Mouse (Mus musculus) 3134 (cell line): ENCODE data around the gene Kcnh8.

Experiments
- DNase-seq: peaks from one replicate; pipeline ENCODE4 v3.0.0-alpha.2; 2011; ENCODE audit warnings: low spot score; ENCODE audit not compliant: insufficient read length; ENCODE audit errors: extremely low read depth

Kcnh8 gene

GRCm38 (mm10) chr17:52602093-52602780 is at the start of gene Kcnh8:
Kcnh8 (plus strand) TSS chr17:52602709.
- DNase-seq: no peak

DNA sequence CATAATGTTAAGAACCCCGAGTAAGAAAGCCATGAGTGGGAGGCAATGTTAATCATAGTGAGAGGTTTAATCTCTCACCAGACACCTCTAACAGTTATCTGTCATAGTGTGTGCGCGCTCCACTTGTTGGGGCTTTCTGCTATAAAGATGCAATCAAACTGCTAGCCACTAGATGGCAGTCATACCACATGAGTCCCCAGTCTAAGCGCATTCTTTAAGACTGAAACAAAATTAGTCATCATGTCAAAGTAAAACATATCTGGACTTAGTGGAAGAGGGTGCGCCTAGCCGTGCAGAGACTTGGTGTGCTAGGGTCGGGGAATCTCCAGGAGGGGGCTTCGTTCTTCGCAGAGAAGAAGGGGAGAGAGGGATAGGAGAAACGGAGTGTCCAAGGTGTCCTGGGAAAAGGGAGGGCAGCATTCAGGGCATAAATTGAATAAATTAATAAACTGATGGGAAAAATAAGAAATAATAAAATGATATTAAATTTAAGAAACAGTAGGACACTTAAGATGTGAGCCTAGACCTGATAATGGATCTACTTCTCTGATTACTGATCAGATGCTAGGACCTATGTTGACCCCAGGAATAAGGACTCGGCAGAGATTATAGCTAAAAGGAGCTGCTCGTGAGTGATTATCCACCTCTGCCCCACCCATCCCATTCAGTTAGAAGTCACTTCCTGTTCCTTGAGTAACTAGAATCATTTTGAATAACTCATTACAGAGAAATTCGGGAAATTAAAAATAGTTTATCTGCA is 42.4 kb upstream of the Kcnh8 start:
- peak; percentile 51 for DNase-seq

DNA sequence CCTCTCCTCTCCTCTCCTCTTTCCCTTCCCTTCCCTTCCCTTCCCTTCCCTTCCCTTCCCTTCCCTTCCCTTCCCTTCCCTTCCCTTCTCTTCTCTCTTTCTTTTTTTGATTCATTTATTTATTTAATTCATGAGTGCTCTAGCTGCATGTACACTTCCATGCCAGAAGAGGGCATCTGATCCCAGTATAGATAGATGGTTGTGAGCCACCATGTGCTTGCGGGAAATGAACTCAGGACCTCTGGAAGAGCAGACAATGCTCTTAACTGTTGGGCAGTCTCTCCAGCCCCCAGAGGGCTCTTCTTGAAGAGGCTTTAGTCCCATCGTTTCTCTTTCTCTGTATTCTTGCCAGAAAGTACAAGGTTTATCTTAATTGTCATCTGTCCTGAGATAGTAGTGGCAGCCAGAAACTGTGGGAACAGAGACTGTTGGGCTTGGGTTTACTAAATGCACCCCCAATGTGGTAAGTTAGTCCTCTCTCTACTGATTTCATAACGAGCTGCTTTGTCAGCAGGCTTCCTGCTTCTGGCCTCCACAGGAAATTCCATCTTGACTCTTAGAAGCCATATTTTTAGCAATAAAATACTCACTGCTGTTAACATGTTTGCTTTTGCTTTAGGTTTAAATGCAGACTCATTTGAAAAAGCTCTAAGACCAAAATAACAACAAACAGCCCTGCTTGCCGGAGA is 36.9 kb upstream of the Kcnh8 start:
- peak; percentile 6 for DNase-seq

DNA sequence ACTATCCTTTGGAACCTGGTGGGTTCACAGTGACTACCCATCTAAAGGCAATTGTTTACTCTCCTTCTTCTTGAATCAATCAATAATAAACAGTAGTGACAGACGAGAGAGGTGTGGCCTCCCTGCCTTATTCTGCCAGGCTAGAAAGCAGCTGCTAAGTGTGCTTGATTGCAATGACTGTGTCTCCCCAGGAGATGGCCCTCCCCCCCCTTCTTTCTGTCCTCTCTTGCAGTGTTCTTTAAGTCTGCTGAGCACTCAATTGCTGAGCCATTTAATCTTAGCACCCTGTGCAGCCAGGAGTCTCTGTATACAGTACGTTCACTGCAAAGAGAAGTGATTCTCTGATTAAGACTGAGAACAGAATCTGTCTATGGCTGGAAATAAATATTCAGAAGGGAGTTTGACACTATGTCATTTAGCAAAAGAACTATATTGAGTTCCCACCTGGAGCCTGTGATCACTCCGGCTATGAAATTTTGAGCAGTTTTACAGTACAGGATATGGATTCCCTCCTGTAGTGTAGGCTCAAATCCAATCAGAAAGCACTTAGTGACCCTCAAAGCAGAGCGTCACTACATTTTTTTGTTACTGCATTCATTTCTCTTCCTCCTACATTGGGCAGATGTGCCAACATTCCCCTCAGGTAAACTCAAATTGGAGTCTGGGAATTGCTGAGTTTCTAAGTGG is 32.8 kb upstream of the Kcnh8 start:
- no peak for DNase-seq

GRCm38 (mm10) chr17:52572229-52572628 is 30.3 kb upstream of the Kcnh8 start:
- no peak for DNase-seq

DNA sequence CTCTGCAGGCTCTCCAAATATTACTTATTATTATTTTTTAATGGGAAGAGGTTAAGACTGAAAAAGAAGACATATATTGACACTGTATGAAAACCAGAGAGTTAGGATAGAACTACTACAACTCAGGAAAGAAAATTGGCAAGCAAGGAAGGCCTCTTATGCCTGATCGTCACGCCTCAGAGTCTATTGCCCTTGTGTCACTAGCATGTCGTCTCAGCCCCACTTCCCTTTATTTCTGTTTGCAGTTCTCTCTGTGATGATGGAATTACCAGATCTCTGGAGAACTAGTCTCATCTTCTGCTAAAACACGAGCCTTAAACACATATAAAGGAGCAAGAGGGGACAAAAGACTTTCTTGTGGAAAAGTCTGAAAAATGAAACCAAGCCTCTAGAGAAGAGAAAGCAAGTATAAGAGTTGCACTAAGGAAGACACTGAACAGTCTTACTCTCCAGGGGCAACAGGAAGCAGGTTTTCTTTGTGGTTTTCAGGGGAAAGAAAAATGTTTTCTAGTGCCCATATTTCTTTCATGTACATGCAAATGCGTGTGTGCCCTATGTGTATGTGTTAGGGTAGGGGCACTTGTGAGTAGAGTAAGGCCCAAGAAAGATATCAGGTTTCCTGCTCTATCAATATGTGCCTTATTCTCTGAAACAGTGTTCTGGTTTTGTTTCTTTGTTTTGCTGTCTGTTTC is 10.9 kb upstream of the Kcnh8 start:
- DNase-seq: no peak

GRCm38 (mm10) chr17:52599141-52599540 is 3.4 kb upstream of the Kcnh8 start:
- DNase-seq: no peak

DNA sequence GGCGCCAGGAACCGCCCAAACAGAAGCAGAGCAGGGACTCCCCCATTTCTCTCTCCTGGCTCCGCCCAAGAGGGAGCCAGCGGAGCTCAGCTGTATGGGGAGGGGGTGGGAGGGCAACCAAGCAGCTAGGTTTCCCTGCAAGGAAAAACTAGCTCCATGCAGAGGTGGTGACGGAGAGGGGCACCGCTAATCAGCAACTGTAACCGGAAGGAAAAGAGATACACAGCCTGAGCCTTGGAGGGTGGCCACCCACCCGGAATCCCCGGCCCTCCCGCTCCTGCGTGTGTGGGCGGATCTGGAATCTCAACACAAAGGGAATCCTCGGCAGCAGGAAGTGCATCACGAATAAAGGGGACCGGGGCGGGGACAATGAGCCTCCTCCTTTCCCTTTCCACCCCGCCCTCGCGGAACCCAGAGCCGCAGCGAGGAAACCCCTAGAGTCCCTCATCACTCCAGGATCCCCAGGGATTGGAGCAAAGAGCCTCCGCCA is 1.6 kb upstream of the Kcnh8 start:
- no peak for DNase-seq

DNA sequence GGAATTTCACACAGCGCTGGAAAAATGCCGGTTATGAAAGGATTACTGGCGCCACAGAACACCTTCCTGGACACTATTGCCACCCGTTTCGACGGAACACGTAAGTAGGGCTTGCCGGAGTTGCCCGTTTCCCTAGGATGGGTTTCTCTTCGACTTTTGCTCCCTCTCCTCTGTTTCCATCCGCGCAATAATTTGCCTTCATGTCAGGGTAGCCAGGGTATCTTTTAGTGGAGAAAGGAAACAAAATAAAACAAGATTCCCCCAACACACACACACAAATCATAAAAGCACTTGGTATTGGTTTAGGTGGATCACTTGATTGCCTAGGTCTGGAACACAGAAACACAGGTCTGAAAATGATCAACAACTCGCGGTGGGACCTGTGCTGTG is 267 bp downstream of the Kcnh8 start:
- no peak for DNase-seq

DNA sequence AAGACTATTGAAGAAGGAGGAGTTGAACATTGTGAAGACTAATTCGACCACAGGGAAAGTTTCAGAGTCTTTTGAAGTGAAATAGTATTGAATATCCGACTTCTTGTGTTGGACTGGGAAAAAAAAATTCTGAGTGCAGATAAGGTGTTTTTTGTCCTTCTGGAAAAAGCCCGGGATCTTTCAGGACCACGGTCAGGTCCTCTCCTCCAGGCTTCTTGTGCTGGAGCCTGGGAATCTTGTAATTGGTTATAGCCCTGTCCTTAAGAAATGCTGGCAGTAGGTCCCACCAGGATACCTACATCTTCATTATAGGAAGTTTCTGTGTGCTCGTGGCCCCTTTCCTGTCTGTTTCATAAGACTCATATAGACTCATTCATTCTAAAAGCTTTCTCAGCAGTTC is 902 bp downstream of the Kcnh8 start:
- no peak for DNase-seq

DNA sequence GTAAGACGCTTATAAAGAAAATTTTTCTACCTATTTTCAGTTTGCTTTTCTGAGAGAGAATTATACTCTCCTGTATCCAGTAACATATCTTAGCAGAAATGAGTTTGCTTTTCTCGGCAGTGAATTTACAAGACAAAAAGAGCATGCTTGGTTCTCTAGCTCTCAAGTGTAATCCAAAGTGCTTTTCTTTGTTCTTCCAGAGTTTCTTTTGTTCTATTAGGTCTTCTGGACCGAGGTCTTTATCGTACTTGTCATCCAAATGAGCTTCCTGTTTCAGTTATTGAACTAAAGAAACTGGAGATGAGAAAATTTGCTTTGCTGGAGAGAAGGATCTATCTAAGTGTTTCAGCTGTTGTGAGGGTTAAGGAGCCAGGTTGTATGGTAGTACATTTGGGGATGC is 8.9 kb downstream of the Kcnh8 start:
- no peak for DNase-seq

GRCm38 (mm10) chr17:52649186-52649585 is 46.7 kb downstream of the Kcnh8 start:
- DNase-seq: no peak

DNA sequence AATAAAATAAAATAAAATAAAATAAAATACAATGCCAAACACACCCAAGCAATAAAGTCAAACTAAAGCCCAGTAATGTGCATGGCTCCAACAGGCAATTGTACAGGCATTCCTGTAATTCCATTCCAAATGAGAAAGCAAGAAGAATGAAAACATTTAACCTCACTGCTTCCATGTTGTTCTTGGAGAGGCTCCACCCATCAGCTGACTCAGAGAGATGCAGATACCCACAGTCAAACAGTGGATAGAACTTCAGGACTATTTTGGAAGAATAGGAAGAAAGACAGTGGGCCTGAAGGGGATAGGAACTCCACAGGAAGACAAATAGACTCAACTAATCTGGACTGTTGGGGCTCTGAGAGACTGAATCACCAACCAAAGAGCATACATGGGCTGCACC is 89.5 kb downstream of the Kcnh8 start:
- no peak for DNase-seq

DNA sequence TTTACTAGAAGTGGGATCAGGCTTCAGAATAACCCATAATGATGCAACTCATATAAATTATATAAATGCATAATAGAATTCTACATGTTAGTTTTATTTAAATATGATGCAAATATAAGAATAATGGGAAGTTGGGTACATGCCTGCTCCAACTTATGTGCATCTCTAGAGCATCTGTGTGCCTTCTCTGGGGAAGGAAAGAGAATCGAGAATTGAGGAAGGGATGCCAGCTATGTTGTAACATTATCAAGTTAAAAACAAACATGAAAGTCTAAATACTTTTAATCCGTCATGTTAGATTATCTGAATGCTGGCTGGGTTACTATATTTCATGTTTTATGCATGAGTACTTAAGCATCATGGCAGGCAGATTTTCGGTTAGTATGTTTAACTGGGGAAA is 99.4 kb downstream of the Kcnh8 start:
- no peak for DNase-seq

DNA sequence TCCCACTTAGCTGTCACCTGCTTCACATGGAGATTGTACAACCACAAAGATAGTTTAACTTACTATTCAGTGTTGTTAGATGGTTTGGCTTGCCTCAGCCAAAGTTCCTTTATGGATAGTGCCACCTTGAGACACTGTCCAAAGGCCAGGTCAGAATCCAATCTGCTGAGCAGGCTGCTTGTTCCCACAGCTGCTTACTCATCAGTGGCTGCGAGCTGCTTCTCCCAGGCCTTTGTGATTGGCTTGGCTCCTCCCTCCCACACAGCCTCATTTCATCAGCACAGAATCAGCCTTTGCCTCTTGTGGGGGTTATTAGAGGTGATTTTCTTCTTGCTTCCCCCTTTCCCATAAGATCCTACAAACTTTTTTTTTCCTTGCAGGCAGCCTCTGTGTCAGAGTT is 109.8 kb downstream of the Kcnh8 start:
- DNase-seq: peak; percentile 11

DNA sequence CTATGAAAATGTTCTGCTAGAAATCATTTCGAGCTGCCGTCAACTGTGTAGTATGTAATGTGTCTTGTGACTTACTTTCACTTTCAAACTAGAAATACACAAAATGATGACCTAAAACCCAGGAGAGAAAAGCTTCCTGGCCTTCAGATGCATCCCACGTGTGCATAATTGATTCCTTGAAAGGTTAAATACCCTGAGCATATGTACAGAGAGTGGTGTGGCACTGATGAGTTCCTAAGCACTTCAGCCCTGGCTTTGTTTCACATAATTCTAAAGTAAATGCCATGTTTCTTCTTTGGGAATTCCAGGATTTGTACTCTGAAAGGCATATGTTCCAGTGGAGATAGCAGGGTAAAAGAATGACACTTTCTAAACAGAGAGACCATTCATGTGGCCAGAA is 119.7 kb downstream of the Kcnh8 start:
- no peak for DNase-seq

DNA sequence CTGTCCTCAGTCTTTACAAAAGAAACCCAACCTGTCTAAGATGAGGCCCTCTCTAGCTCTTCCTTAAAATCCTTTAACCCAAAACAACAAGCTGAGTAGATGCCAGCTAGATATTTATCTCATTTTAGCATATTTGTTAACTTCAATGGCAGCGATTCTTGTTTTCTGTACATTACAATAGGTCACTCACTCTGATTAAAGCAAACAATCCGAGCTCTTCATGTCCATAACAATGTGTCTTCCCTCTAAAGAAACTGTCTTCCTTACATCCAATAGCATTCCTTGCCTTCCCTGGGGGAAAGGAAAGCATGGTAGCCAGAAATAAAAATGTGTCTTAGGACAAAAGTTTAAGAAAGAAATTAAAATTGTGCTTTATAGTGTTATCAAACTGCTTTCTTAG is 126.3 kb downstream of the Kcnh8 start:
- DNase-seq: no peak

DNA sequence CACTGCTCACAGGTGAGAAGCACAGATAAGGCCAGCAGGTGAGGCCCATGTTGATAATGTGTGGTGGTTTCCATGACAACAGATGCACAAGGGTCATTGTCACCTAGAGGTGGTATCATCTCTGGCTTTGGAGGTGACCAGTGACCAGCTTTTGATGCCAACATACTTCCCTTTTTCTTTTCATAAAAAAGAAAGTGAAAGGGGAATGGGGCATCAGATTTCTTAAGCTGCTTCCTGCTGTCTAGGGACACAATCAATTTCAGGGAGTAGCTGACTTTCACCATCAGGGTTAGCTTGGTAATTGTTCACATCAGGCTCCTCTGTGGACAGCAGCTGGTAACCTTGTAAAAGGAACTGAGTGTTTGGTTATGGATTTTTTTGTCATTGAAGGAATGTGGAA is 135.9 kb downstream of the Kcnh8 start:
- no peak for DNase-seq

DNA sequence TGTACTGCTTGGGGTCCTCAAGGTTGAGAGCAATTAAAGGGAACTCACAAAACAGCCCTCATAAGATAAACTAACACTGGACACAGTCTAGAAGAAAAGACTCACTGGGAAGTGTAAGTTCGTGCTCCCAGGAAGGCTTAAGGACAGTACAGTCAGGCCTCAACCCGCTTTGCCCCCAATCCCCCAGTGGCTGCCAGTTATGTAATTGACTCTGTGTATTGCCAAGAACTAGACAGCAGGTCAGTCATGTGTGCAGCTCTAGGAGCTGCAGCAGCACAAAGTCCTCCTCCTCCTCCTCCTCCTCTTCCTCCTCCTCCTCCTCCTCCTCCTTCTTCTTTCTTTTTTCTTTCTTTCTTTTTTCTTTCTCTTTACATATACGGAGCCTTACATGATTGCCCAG is 185.6 kb downstream of the Kcnh8 start:
- no peak for DNase-seq

GRCm38 (mm10) chr17:52804463-52804862 is 202.0 kb downstream of the Kcnh8 start:
- no peak for DNase-seq

DNA sequence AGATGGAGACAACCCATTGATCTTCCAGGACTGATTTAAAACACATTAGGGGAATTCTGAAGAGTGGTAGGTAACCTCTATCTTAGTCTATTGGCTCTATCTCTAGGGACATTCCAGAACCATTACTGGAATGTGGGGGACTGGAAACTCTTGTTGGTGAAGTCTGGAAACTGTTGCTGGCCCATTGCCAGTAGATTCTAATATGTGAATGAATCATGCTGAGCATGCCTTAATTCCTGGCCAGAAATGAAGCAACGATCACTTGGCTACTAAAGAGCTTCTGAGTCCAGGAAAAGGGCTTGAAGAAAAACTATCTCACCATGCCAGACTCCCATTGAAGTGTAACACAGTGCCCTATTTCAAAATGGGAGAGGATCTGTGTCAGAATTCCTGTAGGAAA is 208.3 kb downstream of the Kcnh8 start:
- DNase-seq: peak; percentile 41
